Mouse (Mus musculus): ENCODE measurements around the gene Plekhm2.

Plekhm2 gene

GRCm38 (mm10) chr4:141664799-141665198 is at the start of gene Plekhm2:
TSS of gene Plekhm2 (minus strand) at chr4:141664899.
- DNase-seq: no peak

- DNase-seq: no peak
Observed at GRCm38 (mm10) chr4:141713598-141714142, 49.0 kb upstream of the Plekhm2 start.

DNA sequence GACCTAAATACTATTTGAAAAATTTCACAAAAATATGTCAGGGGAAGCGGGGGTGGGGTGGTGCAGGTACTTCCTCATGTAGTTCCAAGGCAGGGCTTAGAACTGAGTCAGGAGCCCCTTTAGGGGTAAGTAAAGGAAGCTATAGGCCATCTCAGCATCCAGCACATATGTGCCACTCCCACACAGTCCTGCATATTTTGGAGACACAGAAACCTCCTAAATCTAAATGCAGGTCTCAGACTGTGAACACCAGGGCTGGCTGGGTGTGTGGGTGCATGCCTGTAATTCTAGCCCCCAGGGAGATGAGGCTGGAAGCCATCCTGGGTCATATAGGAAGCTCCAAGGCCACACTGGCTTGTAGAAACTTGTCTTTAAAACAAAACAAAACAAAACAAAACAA is 46.6 kb upstream of the Plekhm2 start:
- no peak for DNase-seq

DNA sequence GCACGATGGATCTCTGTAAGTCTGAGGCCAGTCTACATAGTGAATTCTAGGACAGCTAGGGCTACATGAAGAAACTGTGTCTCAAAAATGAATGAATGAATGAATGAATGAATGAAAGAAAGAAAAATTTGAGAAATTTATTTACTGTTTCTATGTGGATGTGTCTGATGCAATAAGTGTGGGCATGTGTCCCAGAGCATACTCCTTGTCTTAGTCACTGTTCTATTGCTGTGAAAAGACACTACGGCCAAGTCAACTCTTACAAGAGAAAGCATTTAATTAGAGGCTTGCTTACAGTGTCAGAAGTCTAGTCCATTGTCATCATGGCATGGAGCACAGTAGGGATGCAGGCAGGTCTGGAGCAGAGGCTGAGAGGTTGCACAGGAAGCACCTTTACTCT is 44.3 kb upstream of the Plekhm2 start:
- no peak for DNase-seq

GRCm38 (mm10) chr4:141708005-141708404 is 43.3 kb upstream of the Plekhm2 start:
- no peak for DNase-seq

GRCm38 (mm10) chr4:141705331-141705730 is 40.6 kb upstream of the Plekhm2 start:
- no peak for DNase-seq

- no peak for DNase-seq
Observed at GRCm38 (mm10) chr4:141704625-141705024, 39.9 kb upstream of the Plekhm2 start.

GRCm38 (mm10) chr4:141694719-141695118 is 30.0 kb upstream of the Plekhm2 start:
- no peak for DNase-seq

- no peak for DNase-seq
Observed at GRCm38 (mm10) chr4:141688505-141688904, 23.8 kb upstream of the Plekhm2 start.

GRCm38 (mm10) chr4:141686525-141686924 is 21.8 kb upstream of the Plekhm2 start:
- no peak for DNase-seq

- no peak for DNase-seq
Observed at GRCm38 (mm10) chr4:141686093-141686492, 21.4 kb upstream of the Plekhm2 start.

- no peak for DNase-seq
Observed at GRCm38 (mm10) chr4:141685499-141685898, 20.8 kb upstream of the Plekhm2 start, which contains the start of gene Rsc1a1. TSS of gene Rsc1a1 (minus strand) at chr4:141685599.

DNA sequence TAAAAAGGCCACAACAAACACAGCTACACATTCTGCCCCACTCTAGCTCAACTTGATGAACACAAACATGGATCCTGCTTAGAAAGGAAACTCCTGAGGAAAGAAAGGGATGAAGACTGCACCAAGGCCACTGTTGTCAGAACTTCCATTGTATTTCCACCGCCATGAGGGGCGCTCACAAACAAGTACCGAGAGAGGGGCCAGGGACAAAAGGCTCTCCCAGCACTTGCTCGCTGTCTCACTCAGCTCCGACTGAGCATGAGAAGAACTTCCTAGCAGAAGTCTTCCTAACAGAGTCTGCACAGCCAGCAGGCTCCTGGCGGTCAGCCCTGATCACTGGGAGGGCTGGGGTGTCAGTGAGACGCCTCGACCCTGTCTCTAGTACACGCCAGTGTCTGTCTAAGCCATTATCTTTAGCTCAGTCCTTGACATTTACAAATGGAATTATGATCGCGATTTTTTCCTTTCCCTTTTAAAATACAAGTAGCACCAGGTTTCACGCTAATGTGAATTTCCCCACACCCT is 18.1 kb upstream of the Plekhm2 start:
- DNase-seq: no peak

- no peak for DNase-seq
Observed at GRCm38 (mm10) chr4:141681767-141682166, 17.1 kb upstream of the Plekhm2 start.

GRCm38 (mm10) chr4:141680892-141681291 is 16.2 kb upstream of the Plekhm2 start:
- no peak for DNase-seq

DNA sequence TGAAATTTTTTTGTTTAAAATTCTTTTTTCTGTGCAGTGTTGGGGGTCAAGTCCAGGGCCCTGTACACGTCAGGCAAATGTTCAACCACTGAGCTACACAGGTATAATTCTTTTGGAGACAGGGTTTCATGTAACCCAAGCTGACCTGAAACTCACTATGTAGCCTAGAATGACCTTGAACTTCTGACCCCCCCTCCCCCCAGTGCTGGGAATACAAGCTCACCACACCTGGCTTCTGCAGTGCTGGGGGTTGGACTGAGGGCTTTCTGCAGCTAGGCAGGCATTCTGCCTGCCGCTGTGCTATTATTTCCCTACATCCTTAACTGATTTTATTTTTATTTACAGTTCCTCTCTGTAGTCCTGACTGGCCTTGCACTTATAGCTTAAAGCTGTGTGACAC is 14.3 kb upstream of the Plekhm2 start:
- no peak for DNase-seq

DNA sequence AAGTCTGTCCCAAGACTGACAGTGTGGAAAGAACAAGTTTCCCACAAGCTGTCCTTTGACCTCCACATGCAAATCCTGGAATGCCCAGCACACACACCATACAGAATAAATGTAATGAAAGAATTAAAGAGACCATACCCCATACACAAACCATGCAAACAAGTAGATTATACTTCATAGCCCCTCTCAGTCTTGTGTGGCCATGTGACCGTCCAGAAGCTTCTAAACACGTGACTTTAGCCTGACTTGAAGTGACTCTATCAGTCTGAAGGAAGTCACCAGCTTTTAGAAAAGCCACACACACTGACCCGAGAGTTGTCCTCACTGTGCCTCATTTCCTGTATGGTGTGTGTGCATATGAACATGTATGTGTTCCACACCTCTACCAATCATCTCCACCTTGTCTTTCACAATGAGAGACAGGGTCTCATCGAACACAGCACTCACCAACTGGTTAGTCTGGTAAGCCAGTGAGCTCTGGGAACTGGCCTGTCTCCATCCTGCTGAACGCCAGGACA is 11.8 kb upstream of the Plekhm2 start:
- DNase-seq: no peak

DNA sequence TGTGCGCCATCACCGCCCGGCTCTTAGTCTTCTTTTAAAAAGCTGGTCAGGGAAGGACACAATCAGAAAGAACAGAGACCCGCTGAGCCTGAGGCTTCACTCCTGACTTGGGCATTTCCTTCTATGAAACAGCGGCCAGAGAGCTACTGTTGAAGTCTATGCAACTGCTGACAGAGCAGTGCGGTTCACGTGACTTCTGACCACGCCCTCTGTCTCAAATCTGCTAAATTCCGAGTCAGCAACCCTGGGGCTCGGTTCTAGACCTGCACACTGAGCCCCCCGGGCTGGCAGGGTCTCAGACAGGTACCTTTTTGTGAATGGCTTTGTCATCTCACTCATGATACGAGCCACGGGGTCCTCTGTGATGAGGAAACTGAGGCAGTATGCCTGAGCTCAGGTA is 7.6 kb upstream of the Plekhm2 start:
- DNase-seq: no peak

GRCm38 (mm10) chr4:141671389-141671788 is 6.7 kb upstream of the Plekhm2 start:
- DNase-seq: no peak

GRCm38 (mm10) chr4:141669898-141670712 is 5.4 kb upstream of the Plekhm2 start:
- DNase-seq: no peak

DNA sequence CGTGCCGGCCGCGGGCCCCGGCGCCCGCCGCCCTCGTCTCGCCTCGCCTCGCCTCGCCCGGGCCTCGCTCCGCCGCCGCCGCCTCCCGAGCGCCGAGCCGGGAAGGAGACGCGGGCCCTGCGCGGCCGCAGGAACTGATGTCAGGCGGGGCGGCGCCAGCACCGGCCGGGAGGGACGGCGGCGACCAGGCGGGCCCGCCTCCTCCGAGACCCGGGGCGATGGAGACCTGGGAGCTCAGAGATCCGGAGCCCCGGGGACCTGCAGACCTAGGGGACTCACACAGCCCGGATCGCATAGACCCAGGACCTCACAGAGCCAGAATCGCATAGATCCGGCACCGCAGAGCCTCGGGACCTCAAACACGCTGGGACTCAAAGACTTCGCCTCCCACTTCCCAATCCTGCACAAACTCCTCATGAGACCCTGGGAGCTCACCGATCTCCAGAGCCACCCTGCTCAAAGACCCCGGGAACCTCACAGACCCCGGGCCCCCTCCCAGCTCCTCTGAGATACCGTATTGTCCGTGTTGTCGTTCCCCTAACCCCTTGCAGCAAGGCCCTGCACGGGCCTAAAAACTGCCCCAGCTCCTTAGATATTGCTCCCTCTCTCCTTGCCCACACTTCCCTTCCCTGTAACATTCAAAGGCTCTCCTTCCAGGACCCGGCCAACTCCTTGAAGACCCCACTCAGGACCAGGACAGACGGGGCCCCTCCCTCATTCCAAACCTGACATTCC is 521 bp downstream of the Plekhm2 start:
- peak; percentile 81 for DNase-seq

GRCm38 (mm10) chr4:141663122-141663931 is 1.4 kb downstream of the Plekhm2 start:
- peak; percentile 35 for DNase-seq

All from thymus, postnatal 14 days (tissue).